Mouse (Mus musculus) mouse embryonic stem cell (cell line): ENCODE data around the gene Phip.

Experiments used
- in situ Hi-C, 2 experiments: fragments of 300-500 bp; cut with MboI; formaldehyde crosslinking; loops; 1 replicate in 1 of 2; 3 replicates in 1 of 2; pipeline ENCODE4 v1.14.3; 2019 to 2020; ENCODE audit warnings: low sequenced_read_pairs in 2 of 2, low pct_unique_long_range_greater_than_20kb in 1 of 2, mixed read lengths in 1 of 2; ENCODE audit not compliant: unreplicated experiment in 1 of 2

Phip gene

DNA sequence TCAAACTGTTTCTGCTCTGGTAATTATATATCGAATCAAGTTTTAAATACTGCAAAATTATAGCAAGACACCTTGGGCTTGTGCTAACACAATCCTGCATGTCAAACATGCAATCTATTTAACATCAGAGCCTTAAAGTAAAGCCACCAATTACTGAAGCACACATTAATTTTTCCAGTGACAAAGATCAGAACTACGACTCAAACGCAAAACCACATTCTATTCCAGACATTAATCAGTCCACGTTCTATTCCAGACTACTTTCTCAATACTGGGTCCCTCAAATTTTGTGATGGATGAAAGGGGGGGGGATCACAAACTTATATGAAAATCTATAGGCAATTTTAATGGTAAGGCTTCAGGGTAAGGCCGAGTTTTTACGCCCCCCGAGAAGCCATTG lies 68.1 kb downstream of the Phip start:
- in situ Hi-C loops = no loop called here

DNA sequence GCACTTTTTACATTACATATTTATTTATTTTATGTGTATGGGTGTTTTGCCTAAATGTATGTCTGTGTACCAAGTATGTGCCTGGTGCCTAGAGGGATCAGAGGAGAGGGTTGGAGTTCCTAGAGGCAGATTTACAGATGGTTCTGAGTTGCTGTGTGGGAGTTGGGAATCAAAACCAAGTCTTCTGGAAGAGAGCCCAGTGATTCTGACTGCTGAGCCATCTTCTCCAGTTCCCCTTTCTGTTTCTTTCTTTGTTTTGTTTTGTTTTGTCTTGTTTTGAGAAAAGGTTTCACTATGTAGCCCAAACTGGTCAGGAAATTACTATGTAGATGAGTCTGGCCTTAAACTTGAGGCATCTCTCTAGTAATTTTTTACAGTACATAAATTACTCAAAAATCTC lies 86.7 kb downstream of the Phip start:
- in situ Hi-C loops = loop anchor here in 1 of 2 experiments (25.0 kb wide), 1 partner anchor 974 kb away; no protein-coding TSS in a partner anchor

- in situ Hi-C loops = loop anchor here in 1 of 2 experiments (25.0 kb wide), 1 partner anchor 978 kb away; no protein-coding TSS in a partner anchor
Observed at GRCm38 (mm10) chr9:82884177-82884576, 91.1 kb downstream of the Phip start.

DNA sequence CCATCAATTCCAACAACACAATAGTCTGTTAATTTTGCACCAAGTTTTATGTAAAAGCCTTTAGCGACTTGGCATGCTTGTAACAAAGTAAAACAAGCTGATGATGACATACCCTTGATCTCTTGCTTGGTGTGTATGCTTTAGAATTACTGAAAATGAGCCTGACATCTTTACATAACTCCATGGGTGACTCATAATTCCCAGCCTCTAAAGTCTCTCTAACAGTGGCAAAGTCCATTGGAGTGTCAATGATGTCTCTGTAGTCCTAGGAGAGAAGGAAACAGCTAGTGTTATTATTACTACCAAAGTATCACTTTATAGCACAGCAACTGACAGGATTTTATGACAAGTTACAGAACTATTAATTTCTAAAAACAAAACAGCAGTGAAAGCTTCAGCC lies 98.2 kb downstream of the Phip start:
- in situ Hi-C loops = loop anchor here in 1 of 2 experiments (25.0 kb wide), 1 partner anchor 985 kb away; no protein-coding TSS in a partner anchor

GRCm38 (mm10) chr9:82867698-82868097 lies 107.6 kb downstream of the Phip start:
- in situ Hi-C loops = no loop called here

DNA sequence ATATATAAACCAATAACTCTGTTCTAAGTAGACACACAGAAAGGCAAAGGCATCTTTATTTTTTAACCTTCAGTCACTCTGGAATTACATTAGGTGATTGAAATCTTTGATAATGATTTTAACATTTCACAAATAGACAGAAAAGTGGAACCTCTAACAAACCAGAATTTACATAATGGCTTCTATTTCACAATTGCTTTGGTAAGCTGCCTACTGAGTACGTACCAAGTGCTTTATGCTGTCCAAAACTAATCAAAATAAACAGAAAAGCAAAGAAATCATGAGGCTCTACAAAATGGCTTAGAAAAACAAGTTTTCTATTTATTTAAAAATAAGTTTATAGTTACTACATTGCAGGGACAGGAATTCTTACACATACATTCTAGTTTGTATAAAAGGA lies 109.2 kb downstream of the Phip start:
- in situ Hi-C loops = no loop called here

- in situ Hi-C loops = no loop called here
Observed at GRCm38 (mm10) chr9:82861775-82862430, 113.4 kb downstream of the Phip start.

DNA sequence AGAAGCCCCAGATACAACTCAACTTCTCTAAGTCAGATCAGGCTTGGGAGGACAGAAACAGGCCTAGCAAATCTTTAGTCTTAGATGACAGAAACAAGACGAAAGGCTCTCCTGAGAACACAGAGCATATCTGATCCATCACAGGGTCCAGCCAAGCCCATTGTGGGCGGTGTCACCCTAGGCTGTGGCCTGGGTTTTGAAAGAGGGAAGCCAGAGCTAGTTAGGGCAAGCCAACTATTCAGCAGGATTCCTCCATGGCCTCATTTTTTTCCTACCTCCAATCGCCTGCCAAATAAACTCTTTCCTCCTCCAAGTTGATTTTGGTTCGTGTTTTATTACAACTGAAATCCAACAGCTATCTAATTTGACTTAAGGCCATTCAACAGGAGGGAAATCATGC lies 114.0 kb downstream of the Phip start:
- in situ Hi-C loops = no loop called here

DNA sequence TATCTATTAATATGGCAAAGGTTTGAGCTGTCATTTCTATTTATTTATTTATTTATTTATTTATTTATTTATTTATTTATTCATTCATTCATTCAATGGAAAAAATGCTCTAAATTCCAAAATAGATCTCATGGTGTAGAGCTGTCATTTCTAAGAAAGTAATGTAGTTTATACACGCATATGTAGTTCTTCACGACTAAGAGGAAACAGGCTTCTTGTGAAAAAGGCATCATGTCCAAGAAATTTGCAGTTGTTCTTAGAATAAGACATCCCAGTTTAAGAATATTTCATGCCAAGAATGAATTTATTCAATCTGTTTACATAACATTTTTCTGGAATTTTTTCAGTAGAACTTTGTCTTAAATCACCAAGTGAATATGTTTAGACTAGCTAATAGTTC lies 114.5 kb downstream of the Phip start:
- in situ Hi-C loops = no loop called here

- in situ Hi-C loops = no loop called here
Observed at GRCm38 (mm10) chr9:82856241-82856640, 119.1 kb downstream of the Phip start.

DNA sequence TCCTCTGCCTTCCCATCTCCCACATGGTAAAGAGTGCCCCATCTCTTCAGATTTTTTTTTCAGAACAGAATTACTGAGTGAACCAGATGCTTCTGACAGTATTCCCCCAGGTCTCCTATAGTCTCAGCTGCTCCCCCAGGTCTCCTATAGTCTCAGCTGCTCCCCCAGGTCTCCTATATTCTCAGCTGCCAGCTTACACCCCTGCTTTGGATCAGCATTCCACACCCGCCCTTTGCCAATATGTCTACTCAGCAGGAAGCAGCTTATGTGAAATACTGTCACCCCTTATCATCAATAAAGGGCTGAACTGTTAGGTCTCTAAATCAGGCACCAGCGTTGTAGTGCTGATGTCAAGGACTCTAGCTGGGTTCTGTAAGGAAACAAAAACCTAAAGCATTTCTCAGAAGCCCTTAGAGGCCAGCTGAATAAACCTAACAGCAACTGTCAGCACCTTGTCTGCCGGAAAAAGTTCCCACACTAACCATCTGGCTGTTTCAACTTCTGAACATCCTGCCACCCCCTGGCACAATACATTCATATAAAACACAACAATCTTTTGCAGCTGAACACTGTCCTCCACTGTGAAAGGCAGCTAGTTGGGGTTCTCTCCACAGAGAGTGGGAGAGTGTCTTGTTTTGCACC lies 120.2 kb downstream of the Phip start:
- in situ Hi-C loops = no loop called here

DNA sequence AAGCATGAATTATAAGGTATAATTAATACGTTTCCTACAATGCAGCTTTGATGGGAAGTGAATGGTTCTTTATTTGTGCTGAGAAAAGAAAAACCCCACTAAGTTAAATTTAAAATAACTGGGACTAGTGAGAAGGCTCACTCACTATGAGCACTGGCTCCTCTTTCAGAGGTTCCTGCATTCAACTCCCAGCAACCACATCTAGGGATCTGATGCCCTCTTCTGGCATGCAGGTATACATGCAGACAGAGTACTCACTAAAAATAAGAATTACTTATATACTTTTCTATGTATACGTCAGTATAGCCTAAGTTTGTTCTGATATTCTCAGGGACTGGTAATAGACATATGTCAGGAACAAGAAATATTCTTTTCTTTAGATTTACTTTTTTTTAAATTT lies 121.3 kb downstream of the Phip start:
- in situ Hi-C loops = no loop called here

DNA sequence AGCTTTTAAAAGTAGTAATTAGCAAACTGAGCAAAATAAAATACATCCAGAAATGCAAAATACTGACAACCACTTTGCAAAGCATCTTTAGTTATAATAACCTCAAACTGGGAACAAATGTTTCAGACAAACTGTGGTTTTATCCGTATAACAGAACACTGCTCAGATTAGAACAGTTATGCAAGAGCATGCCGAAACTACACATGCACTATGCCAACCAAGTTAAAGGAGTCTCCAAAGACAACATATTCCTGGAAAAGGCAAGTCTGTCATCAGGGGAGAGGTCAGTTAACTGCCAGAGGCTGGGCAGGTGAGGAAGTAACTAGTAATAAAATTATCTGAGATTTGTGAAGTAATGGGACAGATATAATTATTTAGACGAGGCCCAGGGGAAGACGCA lies 132.6 kb downstream of the Phip start:
- in situ Hi-C loops = no loop called here

DNA sequence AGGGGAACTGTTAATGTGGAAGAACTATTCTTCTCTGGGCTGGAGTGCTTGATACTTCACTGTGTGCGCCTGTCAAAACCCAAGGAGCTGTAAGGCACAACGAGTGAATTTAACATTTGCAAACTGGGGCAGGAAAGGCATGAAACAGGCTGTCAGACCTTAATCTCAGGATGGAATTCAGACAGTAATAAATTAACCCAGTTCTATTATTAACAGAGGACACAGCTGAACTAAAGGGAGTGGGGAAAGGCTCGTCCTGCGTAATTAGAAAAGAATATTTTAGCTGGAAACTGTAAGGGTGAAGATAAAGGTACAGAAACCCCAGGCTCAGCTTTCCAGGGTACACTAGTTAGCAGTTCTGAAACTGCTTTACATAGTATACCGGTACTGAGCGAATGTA lies 139.4 kb downstream of the Phip start:
- in situ Hi-C loops = no loop called here

GRCm38 (mm10) chr9:82831891-82832290 lies 143.4 kb downstream of the Phip start:
- in situ Hi-C loops = no loop called here

GRCm38 (mm10) chr9:82829693-82830430 lies 145.5 kb downstream of the Phip start:
- in situ Hi-C loops = no loop called here

DNA sequence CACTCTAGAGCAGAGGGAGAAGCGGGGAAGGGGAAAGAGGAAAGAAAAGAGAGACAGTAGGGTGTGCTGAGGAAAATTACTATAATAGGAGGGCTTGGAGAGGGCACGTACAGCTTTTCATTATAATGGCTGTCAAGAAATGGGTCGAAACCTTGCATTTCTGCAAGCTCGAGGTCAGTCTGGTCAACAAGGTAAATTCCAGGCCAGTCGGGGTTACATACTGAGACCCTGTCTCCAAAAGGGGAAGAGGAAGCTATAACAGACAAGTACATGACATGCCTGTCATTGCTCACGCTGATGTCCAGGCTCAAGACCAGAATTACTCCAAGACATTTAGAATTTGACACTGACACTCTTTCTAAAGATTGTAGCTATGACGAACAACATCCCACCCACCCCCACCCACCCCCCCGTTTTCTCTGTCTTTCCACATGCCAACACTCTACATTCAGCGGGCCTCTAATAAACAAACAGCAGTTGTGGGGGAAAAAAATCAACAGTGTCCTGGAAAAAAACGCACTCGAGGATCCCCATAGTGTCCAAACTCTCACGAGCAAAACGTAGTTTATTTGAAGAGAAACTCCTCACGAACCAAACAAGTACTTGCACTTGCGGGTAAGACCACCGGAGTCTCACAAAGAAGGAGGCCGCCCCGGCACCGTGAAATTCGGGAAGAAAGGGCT lies 146.2 kb downstream of the Phip start, which contains the start of gene Irak1bp1:
TSS of gene Irak1bp1 (plus strand) at position 534 of the 683 bp plus-strand sequence.
- in situ Hi-C loops = no loop called here

- in situ Hi-C loops = no loop called here
Observed at GRCm38 (mm10) chr9:82826426-82826825, 148.9 kb downstream of the Phip start.
